Comparison of ENCODE assay signal across 8 mouse cellular contexts in genomic region chr11:78059833-78060757, GRCm38 (mm10). TPM values are rescaled to one million over a fixed set of nuclear protein-coding genes. Genes with fewer than 3 reads are reported as not detected.
DNase-seq lines count a peak whose midpoint lies in the region; ATAC-seq and TF ChIP-seq lines count a peak whose summit lies in the region.

No protein-coding gene starts in this region.

- in situ Hi-C loops in ES-E14 (cut with MboI; ENCODE audit: low sequenced_read_pairs in 2 of 2, unreplicated experiment in 2 of 2), result no loop called here

- peaks cover 18% of the 10 kb centered on the region for H3K36me3 ChIP-seq in ES-E14 (ENCODE audit: control insufficient read depth, insufficient read depth, low read length, poor library complexity, severe bottlenecking)
- peaks cover 8% of the 10 kb centered on the region; the same call in 1 of the 2 replicates for H3K36me3 ChIP-seq in lung, embryonic 16.5 days (ENCODE audit: control insufficient read depth, insufficient read depth, low read length)

- 51% methylated on average over 9 of the region's 9 CpGs for WGBS in lung, embryonic 16.5 days

- no peak overlapping the region for H3K9ac ChIP-seq in ES-E14 (ENCODE audit: insufficient read depth, low read depth, low read length, poor library complexity, severe bottlenecking)
- H3K9ac ChIP-seq in lung, embryonic 16.5 days (ENCODE audit: low read length), result no peak overlapping the region

- H3K4me2 ChIP-seq in lung, embryonic 16.5 days (ENCODE audit: low read depth, low read length), result no peak overlapping the region

- DNase-seq in ES-E14 (ENCODE audit: low read depth, low spot score), result peak; percentile 26
- peak; percentile 53 for DNase-seq in cerebellum, adult 11-12 months
- peak; percentile 43 for DNase-seq in forelimb bud, embryonic 11.5 days (ENCODE audit: low read depth, low spot score)
- peak; percentile 87 for DNase-seq in heart, postnatal 4 days
- DNase-seq in layer of hippocampus, adult 9-11 months, result peak; percentile 54
- DNase-seq in ovary, postnatal 36 days (ENCODE audit: low spot score), result peak; percentile 79
- peak; percentile 52 for DNase-seq in thymus, postnatal 4 days

- H3K4me1 ChIP-seq in ES-E14 (ENCODE audit: control insufficient read depth in 2 of 2, insufficient read depth in 2 of 2, low read length in 2 of 2, poor library complexity in 1 of 2), result peaks cover 0 to 2% of the 10 kb centered on the region in 2 experiments; a peak in 1 of 4 replicates
- H3K4me1 ChIP-seq in lung, embryonic 16.5 days (replicated peaks; ENCODE audit: control insufficient read depth, insufficient read depth, low read length), result no peaks in the 10 kb centered on the region

- no peaks in the 10 kb centered on the region for H3K9me3 ChIP-seq in ES-E14 (ENCODE audit: control insufficient read depth, insufficient read depth, low read depth, low read length)
- H3K9me3 ChIP-seq in lung, embryonic 16.5 days (ENCODE audit: control insufficient read depth, low read length), result no peaks in the 10 kb centered on the region

- H3K4me3 ChIP-seq in ES-E14 (ENCODE audit: insufficient read depth in 1 of 2, low read depth in 1 of 2, low read length in 2 of 2, poor library complexity in 1 of 2, severe bottlenecking in 1 of 2), result no peak overlapping the region
- no peak overlapping the region for H3K4me3 ChIP-seq in lung, embryonic 16.5 days (ENCODE audit: low read length)

- H3K27ac ChIP-seq in ES-E14 (ENCODE audit: insufficient read depth, low read depth, low read length, poor library complexity, severe bottlenecking), result no peak overlapping the region
- H3K27ac ChIP-seq in lung, embryonic 16.5 days (ENCODE audit: low read length), result no peak overlapping the region

- peak; percentile 93 for ATAC-seq in lung, embryonic 16.5 days (ENCODE audit: low read depth)

- no peaks in the 10 kb centered on the region for H3K27me3 ChIP-seq in lung, embryonic 16.5 days (ENCODE audit: control insufficient read depth, insufficient read depth, low read depth, low read length)

TF ChIP-seq in ES-E14, 5 proteins besides CTCF, POLR2A, EP300 and RAD21:
- no peak for TF ChIP-seq MAFK (IDR thresholded peaks at IDR 0.05; ENCODE audit: insufficient read depth, low read depth, low read length)
- no peak for TF ChIP-seq CHD2 (IDR thresholded peaks at IDR 0.05; ENCODE audit: low read depth, low read length)
- TF ChIP-seq HCFC1 (IDR thresholded peaks at IDR 0.05; ENCODE audit: borderline replicate concordance, insufficient read depth, low read length), result no peak
- peak; percentile 56 for TF ChIP-seq ZC3H11A (IDR thresholded peaks at IDR 0.05; ENCODE audit: borderline replicate concordance, low read depth, low read length)
- no peak for TF ChIP-seq ZNF384 (IDR thresholded peaks at IDR 0.05; ENCODE audit: low read depth, low read length)

RNA-seq across cellular contexts. Expression of gene Eral1, which starts 20.1 kb away (rescaled TPM):
- 29.6 and 33.5 TPM in 2 replicates for total RNA-seq in ES-E14 (2012; rRNA removed)
- total RNA-seq in heart, postnatal 4 days (2021), result 10 to 100 TPM; 23.7 to 24.0 TPM
- 35.0 and 35.1 TPM in 2 replicates for polyA plus RNA-seq in lung, embryonic 16.5 days (2015; fragmentation: Nextera tagmentation; extraction: Ambion mirVana)

RNA-seq across cellular contexts. Expression of gene Flot2, which starts 22.4 kb away (rescaled TPM):
- total RNA-seq in ES-E14 (2012; rRNA removed), result 26.7 and 31.9 TPM in 2 replicates
- total RNA-seq in heart, postnatal 4 days (2021), result 10 to 100 TPM; 89.1 to 98.5 TPM
- 67.6 and 70.0 TPM in 2 replicates for polyA plus RNA-seq in lung, embryonic 16.5 days (2015; fragmentation: Nextera tagmentation; extraction: Ambion mirVana)

RNA-seq across cellular contexts. Expression of gene Dhrs13, which starts 28.0 kb away (rescaled TPM):
- 20.2 and 28.5 TPM in 2 replicates for total RNA-seq in ES-E14 (2012; rRNA removed)
- 1 to 10 TPM; 7.8 to 9.3 TPM for total RNA-seq in heart, postnatal 4 days (2021)
- polyA plus RNA-seq in lung, embryonic 16.5 days (2015; fragmentation: Nextera tagmentation; extraction: Ambion mirVana), result 14.5 and 15.3 TPM in 2 replicates

RNA-seq across cellular contexts. Expression of gene Fam222b, which starts 34.4 kb away (rescaled TPM):
- total RNA-seq in ES-E14 (2012; rRNA removed), result 8.9 and 11.7 TPM in 2 replicates
- 10 to 100 TPM; 17.1 to 17.5 TPM for total RNA-seq in heart, postnatal 4 days (2021)
- 13.6 and 17.1 TPM in 2 replicates for polyA plus RNA-seq in lung, embryonic 16.5 days (2015; fragmentation: Nextera tagmentation; extraction: Ambion mirVana)

Comparison
In these comparisons a context has a peak if more than half of its experiments do, and no peak if none do; other contexts are left out.
1. DNase-seq: peak in every context shown above with its lines; median percentile 87 in heart, postnatal 4 days; 79 in ovary, postnatal 36 days; 54 in layer of hippocampus, adult 9-11 months; 53 in cerebellum, adult 11-12 months; 52 in thymus, postnatal 4 days; 43 in forelimb bud, embryonic 11.5 days; 26 in ES-E14.